Mouse (Mus musculus): ENCODE data around the gene Stpg4. TPM values are rescaled to one million over a fixed set of nuclear protein-coding genes. Genes with fewer than 3 reads are reported as not detected.

Stpg4 gene
- polyA plus RNA-seq, 1 experiment, result not detected

DNA sequence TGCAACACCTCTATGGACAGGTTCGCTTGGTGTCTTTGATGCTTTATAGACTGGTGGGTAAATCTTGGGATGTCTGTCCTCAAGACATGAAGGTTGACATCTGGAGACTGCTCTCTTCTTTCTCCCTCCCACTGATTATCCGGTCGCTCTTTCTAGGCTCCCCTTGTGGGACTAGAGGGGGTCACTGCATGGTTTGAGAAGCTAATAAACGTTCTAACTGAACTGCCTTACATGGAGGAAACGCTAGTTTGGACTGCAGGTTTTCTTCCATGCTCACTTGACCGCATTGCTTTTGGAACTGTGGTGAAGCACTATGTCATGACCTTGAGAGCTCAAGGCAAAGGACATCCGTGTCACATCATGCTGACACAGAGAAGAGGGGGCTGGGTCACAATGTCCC is 25.8 kb upstream of the Stpg4 start:
- Histone ChIP-seq H3K4me1 (ENCODE audit: control insufficient read depth, insufficient read depth, low read length) (no peaks in the 10 kb centered on the region), H3K4me3 (ENCODE audit: insufficient read depth, low read depth, low read length) (no peak overlapping the region), H3K27ac (ENCODE audit: insufficient read depth, low read depth, low read length) (no peak overlapping the region)
- 90% methylated on average over 7 of the region's 7 CpGs for WGBS
- no peak for TF ChIP-seq POLR2A (IDR thresholded peaks at IDR 0.05; ENCODE audit: insufficient read depth, low read depth, low read length)
- TF ChIP-seq CTCF (IDR thresholded peaks at IDR 0.05; ENCODE audit: insufficient read depth, low read depth, low read length), result no peak

- 91% methylated on average over 8 of the region's 8 CpGs for WGBS
- TF ChIP-seq POLR2A (IDR thresholded peaks at IDR 0.05; ENCODE audit: insufficient read depth, low read depth, low read length) (no peak), CTCF (IDR thresholded peaks at IDR 0.05; ENCODE audit: insufficient read depth, low read depth, low read length) (no peak)
- Histone ChIP-seq H3K4me3 (ENCODE audit: insufficient read depth, low read depth, low read length) (no peak overlapping the region), H3K27ac (ENCODE audit: insufficient read depth, low read depth, low read length) (no peak overlapping the region), H3K4me1 (ENCODE audit: control insufficient read depth, insufficient read depth, low read length) (no peaks in the 10 kb centered on the region)
Measured at GRCm38 (mm10) chr17:87448881-87449280, 21.3 kb upstream of the Stpg4 start.

- Histone ChIP-seq H3K4me1 (ENCODE audit: control insufficient read depth, insufficient read depth, low read length) (no peaks in the 10 kb centered on the region), H3K27ac (ENCODE audit: insufficient read depth, low read depth, low read length) (no peak overlapping the region), H3K4me3 (ENCODE audit: insufficient read depth, low read depth, low read length) (no peak overlapping the region)
- TF ChIP-seq CTCF (IDR thresholded peaks at IDR 0.05; ENCODE audit: insufficient read depth, low read depth, low read length), result no peak
- no peak for TF ChIP-seq POLR2A (IDR thresholded peaks at IDR 0.05; ENCODE audit: insufficient read depth, low read depth, low read length)
- WGBS, result 87% methylated on average over 9 of the region's 9 CpGs
Measured at GRCm38 (mm10) chr17:87448339-87448738, 20.8 kb upstream of the Stpg4 start.

- TF ChIP-seq CTCF (IDR thresholded peaks at IDR 0.05; ENCODE audit: insufficient read depth, low read depth, low read length) (no peak), POLR2A (IDR thresholded peaks at IDR 0.05; ENCODE audit: insufficient read depth, low read depth, low read length) (no peak)
- peak overlapping the region; percentile 80 for H3K4me3 ChIP-seq (ENCODE audit: insufficient read depth, low read depth, low read length)
- H3K27ac ChIP-seq (ENCODE audit: insufficient read depth, low read depth, low read length), result peak overlapping the region; percentile 100
- no peaks in the 10 kb centered on the region for H3K4me1 ChIP-seq (ENCODE audit: control insufficient read depth, insufficient read depth, low read length)
- WGBS, result 41% methylated on average over 12 of the region's 12 CpGs
Measured at GRCm38 (mm10) chr17:87447612-87448200, 20.2 kb upstream of the Stpg4 start.

GRCm38 (mm10) chr17:87446767-87447611 is 19.4 kb upstream of the Stpg4 start, which contains the start of gene Calm2:
Gene Calm2 (minus strand): TSS chr17:87446935.
- Histone ChIP-seq H3K4me1 (ENCODE audit: control insufficient read depth, insufficient read depth, low read length) (no peaks in the 10 kb centered on the region), H3K4me3 (ENCODE audit: insufficient read depth, low read depth, low read length) (peak within 1 kb of the TSS; percentile 95), H3K27ac (ENCODE audit: insufficient read depth, low read depth, low read length) (peak within 1 kb of the TSS; percentile 100)
- under 1% methylated on average over 68 of the region's 69 CpGs for WGBS
- TF ChIP-seq POLR2A (IDR thresholded peaks at IDR 0.05; ENCODE audit: insufficient read depth, low read depth, low read length) (peak; percentile 94), CTCF (IDR thresholded peaks at IDR 0.05; ENCODE audit: insufficient read depth, low read depth, low read length) (no peak; the same call in 1 of the 2 replicates)

GRCm38 (mm10) chr17:87445917-87446766 is 18.6 kb upstream of the Stpg4 start:
- H3K4me3 ChIP-seq (ENCODE audit: insufficient read depth, low read depth, low read length), result peak overlapping the region; percentile 95
- H3K4me1 ChIP-seq (ENCODE audit: control insufficient read depth, insufficient read depth, low read length), result no peaks in the 10 kb centered on the region
- H3K27ac ChIP-seq (ENCODE audit: insufficient read depth, low read depth, low read length), result peak overlapping the region; percentile 96
- WGBS, result under 1% methylated on average over 78 of the region's 86 CpGs
- no peak for TF ChIP-seq CTCF (IDR thresholded peaks at IDR 0.05; ENCODE audit: insufficient read depth, low read depth, low read length)
- peak; percentile 33; the same call in 1 of the 2 replicates for TF ChIP-seq POLR2A (IDR thresholded peaks at IDR 0.05; ENCODE audit: insufficient read depth, low read depth, low read length)

GRCm38 (mm10) chr17:87445337-87445916 is 17.9 kb upstream of the Stpg4 start:
- H3K4me3 ChIP-seq (ENCODE audit: insufficient read depth, low read depth, low read length), result peak overlapping the region; percentile 95
- H3K4me1 ChIP-seq (ENCODE audit: control insufficient read depth, insufficient read depth, low read length), result no peaks in the 10 kb centered on the region
- TF ChIP-seq POLR2A (IDR thresholded peaks at IDR 0.05; ENCODE audit: insufficient read depth, low read depth, low read length) (no peak), CTCF (IDR thresholded peaks at IDR 0.05; ENCODE audit: insufficient read depth, low read depth, low read length) (no peak)
- no peak overlapping the region for H3K27ac ChIP-seq (ENCODE audit: insufficient read depth, low read depth, low read length)
- WGBS, result 1% methylated on average over 13 of the region's 13 CpGs

- Histone ChIP-seq H3K4me1 (ENCODE audit: control insufficient read depth, insufficient read depth, low read length) (no peaks in the 10 kb centered on the region), H3K27ac (ENCODE audit: insufficient read depth, low read depth, low read length) (no peak overlapping the region), H3K4me3 (ENCODE audit: insufficient read depth, low read depth, low read length) (no peak overlapping the region)
- WGBS, result 8% methylated on average over 4 of the region's 4 CpGs
- TF ChIP-seq POLR2A (IDR thresholded peaks at IDR 0.05; ENCODE audit: insufficient read depth, low read depth, low read length), result no peak
- TF ChIP-seq CTCF (IDR thresholded peaks at IDR 0.05; ENCODE audit: insufficient read depth, low read depth, low read length), result no peak
Measured at GRCm38 (mm10) chr17:87444763-87445162, 17.2 kb upstream of the Stpg4 start.
